Mouse (Mus musculus) mesoderm, embryonic 11.5 days (tissue): ENCODE measurements around the gene Tmem114.

Source experiments
- DNase-seq: peaks from one replicate; pipeline ENCODE4 v3.0.0-alpha.2; 2012; ENCODE audit warnings: low read depth, low spot score

Tmem114 gene

DNA sequence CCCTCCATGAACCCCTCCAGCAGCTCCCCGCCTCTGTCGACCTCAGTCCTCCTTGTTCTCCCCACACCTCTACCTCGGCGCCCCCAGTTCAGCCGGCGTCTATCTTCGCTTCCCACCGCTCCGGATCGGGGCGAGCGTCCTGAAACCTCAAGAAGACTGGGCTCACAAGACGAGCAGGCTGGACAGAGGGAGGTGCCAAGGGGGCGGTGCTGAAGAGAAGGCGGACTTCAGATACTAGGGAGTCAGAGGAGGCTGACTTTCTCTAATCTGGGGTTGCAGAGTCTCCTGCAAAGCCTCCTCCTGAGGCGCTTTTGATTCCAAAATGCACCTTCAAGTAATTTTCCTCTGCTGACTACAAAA, at the start of gene Tmem114:
TSS of gene Tmem114 (minus strand) at position 166 of the 360 bp plus-strand sequence.
- peak; percentile 26 for DNase-seq

GRCm38 (mm10) chr16:8470603-8471481, 45.9 kb upstream of the Tmem114 start, which contains the start of gene Mettl22:
Gene Mettl22 (plus strand): TSS chr16:8470788.
- peak; percentile 95 for DNase-seq

DNA sequence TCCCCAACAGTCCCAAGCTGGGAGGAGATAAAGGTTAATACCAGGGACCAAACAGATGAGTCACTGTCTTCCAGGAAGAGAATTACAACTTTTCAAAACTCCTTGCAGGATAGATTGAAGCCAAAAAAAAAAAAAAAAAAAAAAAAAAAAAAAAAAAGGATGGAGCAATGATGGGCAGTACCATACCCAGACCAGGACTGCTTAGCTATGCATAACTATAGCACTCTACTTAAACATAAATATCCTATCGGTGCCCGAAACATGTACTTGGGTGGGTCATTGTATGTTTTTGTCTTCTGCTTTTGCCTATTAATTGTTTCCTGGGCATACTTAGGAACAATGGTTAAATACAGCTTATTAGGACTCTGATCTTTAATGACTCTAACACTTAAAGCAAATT, 45.2 kb upstream of the Tmem114 start:
- no peak for DNase-seq

DNA sequence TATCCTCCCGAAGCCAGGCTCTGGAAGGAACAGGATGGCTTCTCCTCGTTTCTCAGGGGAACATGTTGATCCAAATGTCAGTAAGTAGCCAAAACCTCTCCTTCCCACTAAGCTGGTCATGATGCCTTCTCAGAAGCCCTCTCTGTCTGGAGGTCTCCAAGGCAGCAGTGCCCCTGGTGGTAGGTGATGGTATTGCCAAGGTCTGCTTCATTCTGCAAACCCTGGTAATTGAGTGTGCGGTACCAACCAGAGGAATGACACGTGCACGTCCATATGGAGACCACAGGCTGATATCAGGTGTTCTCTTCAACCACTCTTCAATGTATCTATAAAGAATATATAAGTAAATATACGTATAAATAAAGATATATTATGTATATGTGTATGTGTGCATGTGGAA, 34.2 kb upstream of the Tmem114 start:
- DNase-seq = peak; percentile 72

GRCm38 (mm10) chr16:8458391-8458790, 33.5 kb upstream of the Tmem114 start:
- no peak for DNase-seq

DNA sequence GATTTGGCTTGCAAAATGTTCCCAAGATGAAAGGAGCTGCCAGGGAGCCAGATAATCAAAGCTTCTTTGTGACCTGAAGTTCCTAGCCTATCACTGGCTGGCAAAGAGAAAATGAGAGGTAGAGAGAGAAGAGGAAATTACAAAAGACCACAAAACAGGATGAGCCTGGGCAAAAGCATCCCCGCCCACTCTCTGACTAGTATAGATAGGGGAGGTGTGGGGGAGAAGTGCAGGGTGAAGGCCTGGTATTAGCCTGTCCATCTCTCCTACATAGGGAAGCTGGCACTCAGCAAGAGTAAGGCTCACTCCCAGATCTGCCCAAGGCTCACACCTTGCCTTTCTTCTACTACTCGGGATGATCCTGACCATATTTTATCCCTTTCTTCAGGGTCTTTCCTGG, 30.3 kb upstream of the Tmem114 start:
- no peak for DNase-seq

- no peak for DNase-seq
Measured at GRCm38 (mm10) chr16:8453301-8453700, 28.4 kb upstream of the Tmem114 start.

DNA sequence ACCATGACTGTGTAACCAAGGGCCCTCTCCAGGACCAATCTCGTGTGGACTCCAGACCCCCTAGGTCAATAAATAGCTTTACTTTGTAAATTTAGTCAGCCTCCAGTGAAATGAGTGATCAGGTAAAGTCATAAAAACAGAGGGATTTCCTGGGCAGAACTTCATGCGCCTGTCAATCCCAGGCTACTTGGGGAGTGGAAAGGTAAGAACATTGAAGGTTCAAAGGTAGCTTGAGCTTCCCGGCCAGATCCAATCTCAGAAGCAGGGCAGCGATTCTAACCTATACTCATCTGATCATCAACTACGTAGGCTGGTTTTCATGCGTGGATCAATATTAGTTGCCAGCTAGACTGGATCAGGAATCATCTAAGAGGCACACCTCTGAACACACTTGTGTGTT, 21.3 kb upstream of the Tmem114 start:
- DNase-seq = no peak

DNA sequence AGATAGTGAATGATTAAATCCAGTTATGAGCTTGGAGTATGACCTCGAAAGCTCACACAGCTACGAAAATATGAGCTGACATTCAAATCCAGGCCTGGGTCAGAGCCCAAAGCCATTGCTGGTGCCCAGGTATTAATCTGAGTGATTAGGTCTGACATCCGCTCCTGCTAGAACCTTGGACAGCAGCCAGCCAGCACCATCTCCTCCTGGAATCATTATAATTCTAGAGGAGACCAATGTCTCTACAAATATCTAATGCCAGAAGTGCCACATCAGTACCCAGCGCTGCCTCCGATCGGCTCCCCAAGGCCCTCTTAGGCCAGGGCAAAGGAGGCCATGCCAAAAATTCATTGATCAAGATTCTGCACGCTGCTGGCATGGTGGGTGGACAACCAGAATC, 20.0 kb upstream of the Tmem114 start:
- DNase-seq = no peak

GRCm38 (mm10) chr16:8432616-8433015, 7.7 kb upstream of the Tmem114 start:
- DNase-seq = no peak

- no peak for DNase-seq
Measured at GRCm38 (mm10) chr16:8429531-8429930, 4.6 kb upstream of the Tmem114 start.

DNA sequence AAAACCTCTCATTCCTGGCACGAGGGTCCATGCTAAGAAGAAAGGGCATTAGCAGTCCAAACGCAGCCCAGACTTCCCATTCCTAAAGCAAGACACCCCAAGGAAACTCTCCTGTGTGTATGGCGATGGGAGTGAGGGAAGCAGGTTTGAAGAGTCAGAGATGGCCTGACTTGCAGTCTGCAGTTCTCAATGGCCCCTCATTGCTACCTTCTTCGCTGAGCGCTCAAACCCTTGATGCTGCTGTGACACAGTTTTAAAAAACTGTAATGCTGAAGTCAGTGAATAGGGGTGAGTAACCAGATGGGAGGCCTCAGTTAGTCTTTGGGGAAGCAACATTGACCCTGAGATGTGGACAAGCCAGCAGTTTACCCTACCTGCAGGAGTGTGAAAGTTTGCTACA, 800 bp upstream of the Tmem114 start:
- no peak for DNase-seq

DNA sequence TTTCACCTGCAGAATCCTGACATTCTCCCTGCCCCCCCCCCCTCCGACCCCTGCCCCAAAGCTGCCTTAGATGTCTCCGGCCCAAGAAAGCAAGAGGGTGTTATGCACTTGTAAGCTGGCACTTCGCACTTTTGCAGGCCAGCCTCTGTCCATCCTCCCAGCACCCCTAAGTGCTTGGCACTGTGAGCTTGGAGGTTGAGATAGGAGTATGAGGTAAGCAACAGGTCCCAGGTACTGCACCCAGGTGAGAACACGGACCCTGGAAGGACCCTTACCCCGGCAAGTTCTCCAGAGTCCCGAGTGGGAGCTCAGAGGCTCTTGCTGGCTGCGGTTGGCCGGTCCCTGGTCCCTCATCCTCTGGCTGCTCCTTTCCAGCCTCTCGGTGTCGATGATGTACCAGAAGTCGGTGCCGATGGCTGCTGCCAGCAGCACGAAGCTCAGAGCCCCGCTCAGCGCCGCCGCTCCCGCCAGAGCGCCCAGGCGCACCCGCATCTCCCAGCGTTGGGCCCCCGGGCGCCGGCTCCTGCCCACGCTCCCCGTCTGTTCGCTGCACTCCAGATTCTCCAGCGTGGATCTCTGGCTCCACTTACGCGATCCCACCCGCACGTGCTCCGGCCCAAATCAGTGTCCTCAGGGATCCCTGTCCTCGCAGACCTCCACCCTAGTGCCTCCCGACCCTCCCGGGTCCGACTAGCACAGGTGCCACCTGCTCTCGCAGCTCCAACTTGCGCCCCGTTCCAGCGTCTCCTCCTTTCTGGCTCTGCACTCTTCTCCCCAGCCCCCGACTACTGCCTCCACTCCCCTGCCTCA, 570 bp downstream of the Tmem114 start:
- DNase-seq = no peak

- DNase-seq = no peak
Measured at GRCm38 (mm10) chr16:8423626-8424114, 1.3 kb downstream of the Tmem114 start.

DNA sequence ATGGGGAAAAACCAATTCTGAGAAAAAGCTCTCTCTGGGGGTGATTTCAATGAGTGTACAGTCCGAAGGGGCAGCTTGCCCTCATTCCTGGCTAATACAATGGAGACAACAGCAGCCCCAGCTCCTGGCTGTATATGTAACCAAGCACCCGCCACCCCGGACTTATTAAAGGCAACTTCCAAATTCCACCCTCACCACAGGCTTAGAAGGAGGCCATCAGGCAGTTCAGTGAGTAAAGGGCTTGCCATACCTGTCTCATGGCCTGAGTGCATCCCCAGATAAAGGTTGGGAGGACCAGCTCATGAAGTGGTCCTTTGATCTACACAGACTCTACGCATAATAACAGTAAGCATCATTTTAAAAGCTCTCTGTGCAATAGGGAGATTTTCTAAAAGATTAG, 4.1 kb downstream of the Tmem114 start:
- DNase-seq = no peak

DNA sequence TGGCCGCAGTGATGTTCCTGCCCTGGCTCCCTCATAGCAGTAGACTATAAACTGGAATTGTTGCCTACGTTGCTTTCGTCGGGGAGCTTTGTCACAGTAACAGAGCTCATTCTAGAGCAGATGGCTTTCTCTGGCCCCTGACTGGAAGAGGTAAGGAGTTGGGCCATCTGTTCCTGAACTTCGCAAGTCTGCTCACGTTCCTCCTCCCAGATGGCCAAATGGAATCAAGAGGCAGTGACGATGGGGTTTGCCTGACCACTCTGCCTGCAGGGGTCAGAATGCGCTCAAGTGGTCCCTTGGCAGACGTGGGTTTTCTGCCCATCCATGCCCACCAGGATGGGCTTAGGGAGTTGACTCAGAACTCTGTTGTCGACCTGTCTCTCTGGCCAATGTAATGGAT, 4.6 kb downstream of the Tmem114 start:
- DNase-seq = no peak

DNA sequence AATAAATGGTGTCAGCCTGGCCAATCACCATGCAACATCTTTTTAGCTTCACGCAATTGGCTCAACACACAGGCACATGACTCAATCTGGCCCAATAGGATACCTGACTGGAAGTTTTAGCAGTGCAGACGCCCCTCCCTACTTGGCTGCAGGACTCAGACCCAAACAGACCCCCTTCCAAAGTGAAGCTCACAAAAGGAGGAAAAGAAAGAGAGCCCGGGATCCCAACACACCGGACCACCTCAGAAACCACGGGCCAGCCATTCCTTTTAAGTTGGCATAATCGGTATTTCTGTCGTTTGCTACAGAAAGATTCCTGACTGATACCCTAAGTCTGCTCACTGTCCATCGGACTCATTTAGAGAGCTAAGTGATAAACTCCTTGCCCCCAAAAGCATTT, 5.3 kb downstream of the Tmem114 start:
- no peak for DNase-seq

DNA sequence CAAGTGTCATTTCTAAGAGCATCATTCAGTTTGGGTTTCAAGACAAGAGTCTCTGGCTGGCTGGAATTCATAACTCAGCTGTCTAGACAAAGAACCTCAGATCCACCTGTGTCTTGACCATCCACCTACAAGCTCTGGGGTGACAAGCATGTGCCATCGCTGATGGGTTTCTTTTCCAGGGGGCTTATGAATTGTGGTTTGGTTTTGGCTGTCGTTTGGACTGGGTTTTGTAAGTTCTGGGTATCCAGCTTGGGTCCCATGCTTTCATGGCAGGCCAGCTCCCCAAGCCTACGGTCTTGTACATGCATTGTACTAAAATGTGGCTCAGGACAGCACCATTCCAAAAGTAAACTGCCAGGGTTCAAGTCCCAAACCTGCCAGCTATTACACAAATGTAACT, 6.8 kb downstream of the Tmem114 start:
- DNase-seq = no peak

DNA sequence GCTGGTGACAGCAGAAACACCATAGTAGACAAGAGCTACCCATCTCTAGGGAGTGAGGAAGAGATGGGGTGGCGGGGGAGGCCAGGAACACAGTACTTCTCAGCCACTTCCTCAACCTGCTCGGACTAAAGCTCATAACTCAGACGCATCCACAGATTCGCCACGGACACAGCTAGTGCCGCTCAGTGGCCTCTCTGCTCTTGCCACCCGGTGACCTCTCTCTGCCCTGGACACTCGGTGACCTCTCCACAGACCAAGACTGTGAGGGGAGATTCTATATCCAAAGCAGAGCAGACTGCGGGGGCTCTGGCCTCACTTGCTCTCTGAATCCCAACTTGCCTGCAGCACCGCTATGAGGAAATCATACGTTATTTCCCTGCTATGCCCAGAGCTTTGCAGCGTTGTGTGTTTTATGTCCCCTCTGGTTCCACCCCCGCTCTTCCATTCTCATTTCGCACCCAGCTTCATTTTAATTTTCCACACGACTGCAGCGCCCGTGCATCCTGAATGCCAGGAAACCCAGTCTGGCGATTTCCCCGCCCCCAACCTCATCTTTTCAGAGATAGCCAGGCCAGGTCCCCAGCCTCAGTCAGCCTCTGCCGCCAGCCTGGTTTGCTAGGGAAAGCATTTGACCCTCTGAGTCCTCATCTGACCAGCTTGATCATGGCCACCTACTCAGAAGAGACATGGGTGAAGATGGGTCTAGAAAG, 7.8 kb downstream of the Tmem114 start:
- no peak for DNase-seq

- DNase-seq = no peak
Measured at GRCm38 (mm10) chr16:8415996-8416395, 8.9 kb downstream of the Tmem114 start.

- DNase-seq = no peak
Measured at GRCm38 (mm10) chr16:8413441-8413840, 11.5 kb downstream of the Tmem114 start.

- DNase-seq = peak; percentile 79
Measured at GRCm38 (mm10) chr16:8412213-8412612, 12.7 kb downstream of the Tmem114 start.
